Mouse (Mus musculus) MEL (cell line): ENCODE results near the gene S1pr3. TPM values are rescaled to one million over a fixed set of nuclear protein-coding genes. Genes with fewer than 3 reads are reported as not detected.

Experiments used
- DNase-seq: peaks from one replicate; pipeline ENCODE4 v3.0.0; 2011; ENCODE audit warnings: low read depth, low spot score
- H3K27ac ChIP-seq: 2 replicates; pipeline ENCODE4 v1.5.1; 2012; ENCODE audit warnings: low read depth, mild to moderate bottlenecking, control low read depth, low read length, moderate library complexity; ENCODE audit not compliant: control insufficient read depth
- H3K27me3 ChIP-seq, 2 experiments: fragments of 150-350 bp in 1 of 2; sonication (generic) in 1 of 2; 2 replicates each; pipeline ENCODE4 v1.6.1; 2012; ENCODE audit warnings: low read length in 2 of 2, mild to moderate bottlenecking in 2 of 2, improper control_type of control experiment in 1 of 2, moderate library complexity in 1 of 2; ENCODE audit not compliant: insufficient read depth in 2 of 2, control insufficient read depth in 1 of 2
- H3K36me3 ChIP-seq, 2 experiments: 2 replicates each; pipeline ENCODE4 v1.6.1; 2012 to 2014; ENCODE audit warnings: low read length in 2 of 2, improper control_type of control experiment in 1 of 2, inconsistent platforms in 1 of 2, mild to moderate bottlenecking in 1 of 2; ENCODE audit not compliant: insufficient read depth in 2 of 2, control insufficient read depth in 1 of 2
- H3K4me1 ChIP-seq, 2 experiments: fragments of 150-350 bp in 1 of 2; sonication (generic) in 1 of 2; 2 replicates each; pipeline ENCODE4 v1.6.1; 2012; ENCODE audit warnings: low read length in 2 of 2, improper control_type of control experiment in 1 of 2, mild to moderate bottlenecking in 1 of 2; ENCODE audit not compliant: insufficient read depth in 2 of 2, control insufficient read depth in 1 of 2
- H3K4me3 ChIP-seq, 2 experiments: fragments of 150-350 bp in 1 of 2; sonication (generic) in 1 of 2; 2 replicates each; pipeline ENCODE4 v1.5.1; 2012; ENCODE audit warnings: low read depth in 2 of 2, low read length in 2 of 2, mild to moderate bottlenecking in 2 of 2, moderate library complexity in 2 of 2, control low read depth in 1 of 2, improper control_type of control experiment in 1 of 2; ENCODE audit not compliant: control insufficient read depth in 1 of 2, insufficient read depth in 1 of 2
- H3K79me2 ChIP-seq: 2 replicates; pipeline ENCODE4 v1.6.1; 2012; ENCODE audit warnings: mild to moderate bottlenecking, low read length, moderate library complexity; ENCODE audit not compliant: control insufficient read depth, poor library complexity, insufficient read depth
- H3K9ac ChIP-seq: 2 replicates; pipeline ENCODE4 v1.6.1; 2012; ENCODE audit warnings: low read depth, mild to moderate bottlenecking, control low read depth, low read length, moderate library complexity; ENCODE audit not compliant: control insufficient read depth, poor library complexity, severe bottlenecking
- H3K9me3 ChIP-seq: fragments of 150-350 bp; sonication (generic); replicated peaks from 2 replicates; pipeline ENCODE4 v1.6.1; 2012; ENCODE audit warnings: mild to moderate bottlenecking, low read length, improper control_type of control experiment, moderate library complexity; ENCODE audit not compliant: insufficient read depth
- CHD1 ChIP-seq: IDR thresholded peaks from 2 replicates; pipeline ENCODE4 v1.6.1; 2012; ENCODE audit warnings: low read depth, mild to moderate bottlenecking, inconsistent platforms, low read length, improper control_type of control experiment
- CTCF ChIP-seq, 3 experiments: IDR thresholded peaks in 2 of 3; conservative IDR thresholded peaks in 1 of 3; 2 replicates each; pipeline ENCODE4 v1.5.1; 2011 to 2012; ENCODE audit warnings: low read length in 3 of 3, low read depth in 2 of 3, mild to moderate bottlenecking in 2 of 3, improper control_type of control experiment in 1 of 3, inconsistent platforms in 1 of 3, mixed read lengths in 1 of 3, moderate library complexity in 1 of 3; ENCODE audit not compliant: control insufficient read depth in 1 of 3, insufficient read depth in 1 of 3, poor library complexity in 1 of 3, severe bottlenecking in 1 of 3
- E2F4 ChIP-seq: IDR thresholded peaks from 2 replicates; pipeline ENCODE4 v1.6.1; 2011; ENCODE audit warnings: low read depth, low read length, improper control_type of control experiment, borderline replicate concordance
- ELF1 ChIP-seq: IDR thresholded peaks from 2 replicates; pipeline ENCODE4 v1.6.1; 2014; ENCODE audit warnings: low read depth, mild to moderate bottlenecking, inconsistent platforms, low read length, improper control_type of control experiment, moderate library complexity
- EP300 ChIP-seq, 2 experiments: IDR thresholded peaks; 2 replicates each; pipeline ENCODE4 v1.6.1; 2011; ENCODE audit warnings: improper control_type of control experiment in 2 of 2, low read length in 2 of 2, low read depth in 1 of 2, mild to moderate bottlenecking in 1 of 2
- GATA1 ChIP-seq: IDR thresholded peaks from 2 replicates; pipeline ENCODE4 v1.6.1; 2011; ENCODE audit warnings: low read depth, low read length, improper control_type of control experiment
- HCFC1 ChIP-seq: IDR thresholded peaks from 2 replicates; pipeline ENCODE4 v1.6.1; 2012; ENCODE audit warnings: low read depth, mild to moderate bottlenecking, inconsistent platforms, low read length, improper control_type of control experiment, moderate library complexity
- JUND ChIP-seq: IDR thresholded peaks from 2 replicates; pipeline ENCODE4 v1.6.1; 2011; ENCODE audit warnings: low read depth, mild to moderate bottlenecking, improper control_type of control experiment, low read length
- KAT2A ChIP-seq: conservative IDR thresholded peaks from 2 replicates; pipeline ENCODE4 v1.6.1; 2012; ENCODE audit warnings: low read depth, low read length, improper control_type of control experiment, inconsistent platforms
- MAFK ChIP-seq: IDR thresholded peaks from 2 replicates; pipeline ENCODE4 v1.6.1; 2011; ENCODE audit warnings: low read depth, mild to moderate bottlenecking, low read length, improper control_type of control experiment, borderline replicate concordance
- MAX ChIP-seq: IDR thresholded peaks from 2 replicates; pipeline ENCODE4 v1.6.1; 2011; ENCODE audit warnings: low read length, improper control_type of control experiment
- MYB ChIP-seq: IDR thresholded peaks from 2 replicates; pipeline ENCODE4 v1.6.1; 2011; ENCODE audit warnings: mild to moderate bottlenecking, low read depth, low read length, improper control_type of control experiment
- MYC ChIP-seq: IDR thresholded peaks from 2 replicates; pipeline ENCODE4 v1.6.1; 2011; ENCODE audit warnings: low read depth, mild to moderate bottlenecking, low read length, improper control_type of control experiment, moderate library complexity
- NELFE ChIP-seq: IDR thresholded peaks from 2 replicates; pipeline ENCODE4 v1.6.1; 2011; ENCODE audit warnings: low read depth, low read length, improper control_type of control experiment
- POLR2A ChIP-seq, 2 experiments: IDR thresholded peaks; 2 replicates each; pipeline ENCODE4 v1.6.1; 2011 to 2012; ENCODE audit warnings: low read length in 2 of 2, mild to moderate bottlenecking in 2 of 2, control low read depth in 1 of 2, improper control_type of control experiment in 1 of 2, low read depth in 1 of 2, moderate library complexity in 1 of 2; ENCODE audit not compliant: control insufficient read depth in 1 of 2, insufficient read depth in 1 of 2, poor library complexity in 1 of 2
- POLR2AphosphoS5 ChIP-seq: IDR thresholded peaks from 2 replicates; pipeline ENCODE4 v1.6.1; 2012; ENCODE audit warnings: low read depth, borderline replicate concordance, mild to moderate bottlenecking, inconsistent platforms, low read length, moderate library complexity, mixed read lengths
- RCOR1 ChIP-seq: IDR thresholded peaks from 2 replicates; pipeline ENCODE4 v1.6.1; 2012; ENCODE audit warnings: low read depth, mild to moderate bottlenecking, inconsistent platforms, low read length, improper control_type of control experiment
- SMC3 ChIP-seq: IDR thresholded peaks from 2 replicates; pipeline ENCODE4 v1.6.1; 2011; ENCODE audit warnings: low read depth, low read length, improper control_type of control experiment
- ZC3H11A ChIP-seq: IDR thresholded peaks from 2 replicates; pipeline ENCODE4 v1.6.1; 2012; ENCODE audit warnings: low read depth, mild to moderate bottlenecking, inconsistent platforms, low read length, improper control_type of control experiment
- ZKSCAN1 ChIP-seq: IDR thresholded peaks from 2 replicates; pipeline ENCODE4 v1.6.1; 2012; ENCODE audit warnings: low read depth, mild to moderate bottlenecking, inconsistent platforms, low read length, improper control_type of control experiment, moderate library complexity
- ZMIZ1 ChIP-seq: IDR thresholded peaks from 2 replicates; pipeline ENCODE4 v1.6.1; 2012; ENCODE audit warnings: low read depth, mild to moderate bottlenecking, inconsistent platforms, low read length, improper control_type of control experiment, moderate library complexity
- ZNF384 ChIP-seq: IDR thresholded peaks from 2 replicates; pipeline ENCODE4 v1.6.1; 2012; ENCODE audit warnings: low read depth, mild to moderate bottlenecking, inconsistent platforms, low read length, improper control_type of control experiment
- polyA plus RNA-seq, 2 experiments: library from polyadenylated mRNA; stranded (reverse) in 1 of 2; unstranded in 1 of 2; fragments of >175 nt in 1 of 2; fragments of >200 nt in 1 of 2; gene quantifications; 2 replicates each; pipeline versions ENCODE4 v1.2.1 to v1.2.4; 2012; ENCODE audit warnings: low replicate concordance in 2 of 2, low read depth in 1 of 2; ENCODE audit not compliant: insufficient read length in 2 of 2, insufficient read depth in 1 of 2, missing spikeins in 1 of 2
- total RNA-seq: library from RNA; depleted of rRNA; stranded (reverse); fragments of 300-350 nt; gene quantifications from 2 replicates; pipeline ENCODE4 v1.2.3, GENCODE M21; 2012; rRNA removed

Gene S1pr3
- total RNA-seq = not detected in 2 replicates
- not detected for polyA plus RNA-seq

GRCm38 (mm10) chr13:51408519-51409001, at the start of gene S1pr3:
S1pr3 (plus strand) TSS chr13:51408639.
- Histone ChIP-seq H3K27ac (no peak within 1 kb of the TSS), H3K4me3 (no peak within 1 kb of the TSS), H3K36me3 (no peaks in the 10 kb centered on the region), H3K79me2 (no peaks in the 10 kb centered on the region), H3K9me3 (no peaks in the 10 kb centered on the region), H3K27me3 (no peaks in the 10 kb centered on the region), H3K9ac (no peak within 1 kb of the TSS), H3K4me1 (no peaks in the 10 kb centered on the region)
- no peak for DNase-seq
- TF ChIP-seq POLR2AphosphoS5 (no peak), ZNF384 (no peak), MAX (no peak), ZC3H11A (no peak), NELFE (no peak), KAT2A (no peak), JUND (no peak), RCOR1 (no peak), MYB (no peak), HCFC1 (no peak)

DNA sequence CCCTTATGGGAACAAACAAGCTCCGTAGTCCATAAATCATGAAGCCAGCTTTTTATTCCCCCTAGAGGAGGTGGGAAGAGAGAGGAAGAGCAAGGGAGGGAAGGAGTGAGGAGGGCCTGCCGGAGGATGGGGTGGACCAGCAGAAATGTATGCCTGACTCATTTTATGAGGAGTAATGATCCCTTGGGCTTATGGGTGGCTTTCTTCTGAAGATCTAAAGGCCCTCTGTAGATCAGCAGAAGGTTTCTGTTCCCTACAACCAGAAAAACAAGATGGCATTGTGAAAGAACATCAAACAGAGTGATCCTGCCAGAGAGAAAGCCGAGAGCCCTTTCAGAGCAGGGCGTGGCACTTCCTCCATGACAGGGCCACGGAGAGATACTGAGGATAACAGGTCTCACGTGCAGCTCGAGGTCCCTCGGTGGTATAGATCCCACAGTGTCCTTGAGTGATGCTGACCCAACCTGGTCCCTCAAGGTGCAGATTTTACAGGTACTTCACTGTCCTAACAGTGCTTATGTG, 47.9 kb upstream of the S1pr3 start:
- Histone ChIP-seq H3K36me3 (no peaks in the 10 kb centered on the region), H3K79me2 (no peaks in the 10 kb centered on the region), H3K9me3 (no peaks in the 10 kb centered on the region), H3K9ac (no peak overlapping the region), H3K27ac (no peak overlapping the region), H3K4me3 (no peak overlapping the region), H3K4me1 (no peaks in the 10 kb centered on the region), H3K27me3 (no peaks in the 10 kb centered on the region)
- TF ChIP-seq E2F4 = no peak
- no peak for TF ChIP-seq EP300 (IDR thresholded peaks at IDR 0.05; ENCODE audit: low read depth in 1 of 2, low read length in 2 of 2)
- no peak for TF ChIP-seq HCFC1
- TF ChIP-seq MAFK = no peak
- no peak for TF ChIP-seq ZMIZ1
- TF ChIP-seq GATA1 = no peak
- no peak for TF ChIP-seq JUND
- TF ChIP-seq MAX = no peak
- no peak for TF ChIP-seq POLR2AphosphoS5
- TF ChIP-seq KAT2A = no peak
- TF ChIP-seq MYC = no peak
- TF ChIP-seq MYB = no peak
- TF ChIP-seq CTCF (IDR thresholded peaks at IDR 0.05 in 2 of 3, conservative IDR thresholded peaks at IDR 0.05 in 1 of 3; ENCODE audit: control insufficient read depth in 1 of 3, insufficient read depth in 1 of 3, low read depth in 2 of 3, low read length in 3 of 3, poor library complexity in 1 of 3, severe bottlenecking in 1 of 3) = no peak
- no peak for TF ChIP-seq SMC3
- TF ChIP-seq NELFE = no peak
- no peak for TF ChIP-seq ELF1
- TF ChIP-seq POLR2A (IDR thresholded peaks at IDR 0.05; ENCODE audit: control insufficient read depth in 1 of 2, insufficient read depth in 1 of 2, low read depth in 1 of 2, low read length in 2 of 2, poor library complexity in 1 of 2) = no peak
- no peak for TF ChIP-seq ZKSCAN1
- TF ChIP-seq CHD1 = no peak
- DNase-seq = no peak
